Mouse (Mus musculus) kidney, adult 2 months (tissue): ENCODE results near the gene Aldh3a2. TPM values are rescaled to one million over a fixed set of nuclear protein-coding genes. Genes with fewer than 3 reads are reported as not detected.

ENCODE experiments used
- DNase-seq: peaks from one replicate; pipeline ENCODE4 v3.0.0; 2021
- H3K27ac ChIP-seq: fragments of 200-500 bp; 2 replicates; pipeline ENCODE4 v1.5.1; 2012; ENCODE audit warnings: low read depth, low read length, control low read depth, inconsistent platforms; ENCODE audit not compliant: insufficient read depth
- H3K27me3 ChIP-seq: fragments of 200-500 bp; replicated peaks from 2 replicates; pipeline ENCODE4 v1.6.1; 2012; ENCODE audit warnings: mild to moderate bottlenecking, moderate library complexity, low read length, inconsistent platforms; ENCODE audit not compliant: control insufficient read depth, insufficient read depth
- H3K36me3 ChIP-seq: fragments of 200-500 bp; 2 replicates; pipeline ENCODE4 v1.6.1; 2012; ENCODE audit warnings: mild to moderate bottlenecking, moderate library complexity, low read length, inconsistent platforms; ENCODE audit not compliant: control insufficient read depth, insufficient read depth
- H3K4me1 ChIP-seq: fragments of 200-500 bp; 2 replicates; pipeline ENCODE4 v1.6.1; 2011; ENCODE audit warnings: low read length; ENCODE audit not compliant: control insufficient read depth, insufficient read depth
- H3K4me3 ChIP-seq: fragments of 200-500 bp; 2 replicates; pipeline ENCODE4 v1.5.1; 2011; ENCODE audit warnings: mild to moderate bottlenecking, low read depth, low read length, control low read depth; ENCODE audit not compliant: insufficient read depth
- CTCF ChIP-seq: fragments of 200-500 bp; conservative IDR thresholded peaks from 2 replicates; pipeline ENCODE4 v1.5.1; 2011; ENCODE audit warnings: low read depth, mild to moderate bottlenecking, control low read depth, low read length, moderate library complexity, mixed read lengths; ENCODE audit not compliant: insufficient read depth, insufficient read length
- POLR2A ChIP-seq: fragments of 200-500 bp; IDR thresholded peaks from one replicate; pipeline ENCODE4 v1.6.1; 2011; ENCODE audit warnings: low read depth, low read length, control low read depth
- WGBS: fragments of 180-500 bp; shearing (Covaris S2); methylation state at CpG from one replicate; pipeline ENCODE4 v1.1.7; 2018; 5-methylcytosine and 5-hydroxymethylcytosine counted together
- polyA plus RNA-seq: library from polyadenylated mRNA; depleted of rRNA; stranded (reverse); fragments of >200 nt; gene quantifications from 2 replicates; pipeline ENCODE4 v1.2.3, GENCODE M21; 2012

Gene Aldh3a2
- polyA plus RNA-seq, 1 experiment: 106 TPM

- no peak for DNase-seq
- Histone ChIP-seq H3K4me1 (no peaks in the 10 kb centered on the region), H3K27ac (no peak overlapping the region), H3K36me3 (no peaks in the 10 kb centered on the region), H3K4me3 (no peak overlapping the region), H3K27me3 (no peaks in the 10 kb centered on the region)
- WGBS: 59% methylated on average over 2 of the region's 2 CpGs
- no peak for TF ChIP-seq CTCF
- TF ChIP-seq POLR2A: no peak
Observed at GRCm38 (mm10) chr11:61190776-61191175, 76.5 kb downstream of the Aldh3a2 start.

GRCm38 (mm10) chr11:61183820-61184219, 83.4 kb downstream of the Aldh3a2 start:
- DNase-seq: no peak
- WGBS: 82% methylated on average over 1 of the region's 1 CpGs

DNA sequence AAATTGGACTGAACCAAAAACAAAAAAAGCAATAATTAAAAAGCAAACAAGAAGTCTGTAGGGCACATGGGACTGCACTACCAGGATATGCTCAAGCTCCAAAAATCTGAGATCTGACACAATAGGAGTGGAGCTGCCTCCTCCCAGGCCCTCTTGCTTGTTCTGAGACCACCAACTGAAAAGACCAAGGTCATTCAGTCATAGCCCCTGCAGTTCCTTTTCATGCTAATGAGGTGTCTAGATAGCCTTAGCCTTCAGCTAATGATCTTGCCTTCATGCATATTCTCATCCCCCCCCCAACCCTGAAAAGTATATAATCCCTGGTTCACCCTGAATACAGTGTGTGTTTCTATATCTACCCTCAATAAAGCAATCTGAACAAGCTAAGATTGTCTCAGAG, 85.6 kb downstream of the Aldh3a2 start:
- Histone ChIP-seq H3K27me3 (no peaks in the 10 kb centered on the region), H3K36me3 (no peaks in the 10 kb centered on the region), H3K4me1 (no peaks in the 10 kb centered on the region)

More at GRCm38 (mm10) chr11:61183820-61184219, 83.4 kb downstream of the Aldh3a2 start:
- Histone ChIP-seq H3K4me1 (no peaks in the 10 kb centered on the region), H3K27me3 (no peaks in the 10 kb centered on the region), H3K36me3 (no peaks in the 10 kb centered on the region), H3K4me3 (no peak overlapping the region), H3K27ac (no peak overlapping the region)
- TF ChIP-seq CTCF: no peak
- TF ChIP-seq POLR2A: no peak

GRCm38 (mm10) chr11:61180361-61180760, 86.9 kb downstream of the Aldh3a2 start:
- H3K27ac ChIP-seq: no peak overlapping the region
- WGBS: 90% methylated on average over 3 of the region's 3 CpGs
- TF ChIP-seq CTCF: no peak
- no peak for TF ChIP-seq POLR2A
- no peaks in the 10 kb centered on the region for H3K27me3 ChIP-seq
- no peak for DNase-seq
- H3K4me3 ChIP-seq: no peak overlapping the region
- H3K4me1 ChIP-seq: no peaks in the 10 kb centered on the region
- no peaks in the 10 kb centered on the region for H3K36me3 ChIP-seq

More for the DNA sequence above, 85.6 kb downstream of the Aldh3a2 start:
- no peak for DNase-seq
- Histone ChIP-seq H3K4me3 (no peak overlapping the region), H3K27ac (no peak overlapping the region)
- no peak for TF ChIP-seq POLR2A
- TF ChIP-seq CTCF: no peak

DNA sequence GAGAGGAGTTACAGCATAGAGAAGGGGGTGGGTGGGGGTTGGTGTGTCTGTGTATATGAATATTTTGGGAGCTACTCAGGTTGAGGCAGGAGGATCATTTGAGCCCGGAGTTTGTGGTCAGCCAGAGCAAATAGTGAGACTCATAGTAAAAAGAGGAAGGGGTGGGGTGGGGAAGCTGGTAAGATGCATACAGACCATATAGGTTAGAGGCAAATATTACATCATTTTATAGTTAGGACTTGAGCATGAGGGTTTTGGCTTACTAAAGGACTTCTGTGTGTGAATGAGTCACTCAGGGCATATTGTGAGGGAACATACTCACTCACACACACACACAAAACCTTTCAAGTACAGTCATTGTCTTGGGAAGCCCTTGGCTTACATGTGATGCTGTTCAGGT, 90.9 kb downstream of the Aldh3a2 start:
- Histone ChIP-seq H3K27ac (no peak overlapping the region), H3K4me1 (no peaks in the 10 kb centered on the region), H3K36me3 (no peaks in the 10 kb centered on the region), H3K4me3 (no peak overlapping the region), H3K27me3 (no peaks in the 10 kb centered on the region)
- WGBS: 86% methylated on average over 1 of the region's 1 CpGs
- TF ChIP-seq POLR2A: no peak
- no peak for TF ChIP-seq CTCF
- no peak for DNase-seq

DNA sequence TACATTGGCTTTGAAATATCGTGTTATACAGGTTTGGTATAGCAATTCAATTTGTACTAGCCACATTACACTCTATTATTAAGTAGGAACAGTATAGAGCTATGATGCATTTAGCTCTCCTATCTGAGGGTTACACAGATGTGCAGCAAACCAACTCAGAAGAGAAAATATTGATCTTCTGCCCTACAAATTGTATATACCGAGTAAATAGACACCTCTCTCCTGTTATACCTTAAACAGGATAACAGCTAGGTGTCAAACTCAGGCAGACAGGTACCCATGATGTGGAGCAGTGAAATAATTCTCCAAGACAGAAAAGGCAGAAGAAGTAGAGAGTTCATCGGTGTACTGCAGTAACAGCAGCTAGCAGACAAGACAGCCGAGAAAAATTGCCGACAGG, 91.5 kb downstream of the Aldh3a2 start:
- Histone ChIP-seq H3K4me3 (no peak overlapping the region), H3K36me3 (no peaks in the 10 kb centered on the region)

GRCm38 (mm10) chr11:61174821-61175658, 92.2 kb downstream of the Aldh3a2 start, which contains the start of gene Usp22:
Gene Usp22 (minus strand): TSS chr11:61175055.
- H3K27me3 ChIP-seq: no peaks in the 10 kb centered on the region
- peak; percentile 100 for DNase-seq
- TF ChIP-seq POLR2A: peak; percentile 67
- TF ChIP-seq CTCF: no peak
- H3K27ac ChIP-seq: peak within 1 kb of the TSS; percentile 85
- under 1% methylated on average over 69 of the region's 69 CpGs for WGBS
- H3K4me1 ChIP-seq: no peaks in the 10 kb centered on the region
- H3K4me3 ChIP-seq: peak within 1 kb of the TSS; percentile 96
- H3K36me3 ChIP-seq: no peaks in the 10 kb centered on the region

More for the DNA sequence above, 91.5 kb downstream of the Aldh3a2 start:
- no peaks in the 10 kb centered on the region for H3K4me1 ChIP-seq
- DNase-seq: no peak
- TF ChIP-seq POLR2A (no peak), CTCF (no peak)
- H3K27ac ChIP-seq: no peak overlapping the region
- WGBS: 74% methylated on average over 5 of the region's 5 CpGs
- H3K27me3 ChIP-seq: no peaks in the 10 kb centered on the region
